Mouse (Mus musculus) forebrain, embryonic 15.5 days (tissue): Measurements from ENCODE around the gene Ppp1r16b. TPM values are rescaled to one million over a fixed set of nuclear protein-coding genes. Genes with fewer than 3 reads are reported as not detected.
A peak's percentile ranks its signal among the peaks of the same experiment; 100 is the strongest.

Experiments used
- ATAC-seq: fragments of 200-750 bp; cut with Nextera tagmentation; replicated peaks from 2 replicates; pipeline ENCODE4 v1.8.0; 2017; ENCODE audit warnings: mild to moderate bottlenecking, moderate TSS enrichment, moderate library complexity
- H3K27ac ChIP-seq: fragments of 300-500 bp; sonication (generic); replicated peaks from 2 replicates; pipeline ENCODE4 v1.5.1; 2015; ENCODE audit warnings: mild to moderate bottlenecking, inconsistent platforms
- H3K27me3 ChIP-seq: fragments of 300-500 bp; sonication (generic); 2 replicates; pipeline ENCODE4 v1.6.1; 2015; ENCODE audit warnings: inconsistent platforms
- H3K36me3 ChIP-seq: fragments of 300-500 bp; sonication (generic); 2 replicates; pipeline ENCODE4 v1.6.1; 2015; ENCODE audit warnings: mild to moderate bottlenecking, inconsistent platforms
- H3K4me1 ChIP-seq: fragments of 300-500 bp; sonication (generic); 2 replicates; pipeline ENCODE4 v1.6.1; 2015; ENCODE audit warnings: inconsistent platforms
- H3K4me2 ChIP-seq: fragments of 300-500 bp; sonication (generic); replicated peaks from 2 replicates; pipeline ENCODE4 v1.6.1; 2015; ENCODE audit warnings: mild to moderate bottlenecking, inconsistent platforms
- H3K4me3 ChIP-seq: fragments of 300-500 bp; sonication (generic); 2 replicates; pipeline ENCODE4 v1.5.1; 2015; ENCODE audit warnings: mild to moderate bottlenecking, inconsistent platforms
- H3K9ac ChIP-seq: fragments of 300-500 bp; sonication (generic); replicated peaks from 2 replicates; pipeline ENCODE4 v1.6.1; 2015; ENCODE audit warnings: mild to moderate bottlenecking, inconsistent platforms
- H3K9me3 ChIP-seq: fragments of 300-500 bp; sonication (generic); 2 replicates; pipeline ENCODE4 v1.6.1; 2016; ENCODE audit warnings: inconsistent platforms
- WGBS: fragments of 180-500 bp; shearing (Covaris S2); methylation state at CpG from one replicate; pipeline ENCODE4 v1.1.7; 2015; ENCODE audit warnings: mixed read lengths; 5-methylcytosine and 5-hydroxymethylcytosine counted together
- polyA plus RNA-seq: library from polyadenylated mRNA; unstranded; fragments of >200 nt; fragmentation: Nextera tagmentation; extraction: Ambion mirVana; gene quantifications from 2 replicates; pipeline ENCODE4 v1.2.1, GENCODE M21; 2015

Gene Ppp1r16b
- polyA plus RNA-seq, 1 experiment from 2014 or later: 24.4 TPM

- no peak overlapping the region for H3K9ac ChIP-seq
- peaks cover 41% of the 10 kb centered on the region for H3K4me1 ChIP-seq
- WGBS: 66% methylated on average over 11 of the region's 11 CpGs
- no peaks in the 10 kb centered on the region for H3K36me3 ChIP-seq
- ATAC-seq: no peak
- no peak overlapping the region for H3K4me3 ChIP-seq
- no peaks in the 10 kb centered on the region for H3K27me3 ChIP-seq
- no peak overlapping the region for H3K4me2 ChIP-seq
- peak overlapping the region; percentile 34; the same call in 1 of the 2 replicates for H3K27ac ChIP-seq
- H3K9me3 ChIP-seq: no peaks in the 10 kb centered on the region
Observed at GRCm38 (mm10) chr2:158682344-158683037, 17.3 kb downstream of the Ppp1r16b start.

GRCm38 (mm10) chr2:158683038-158683413, 17.8 kb downstream of the Ppp1r16b start:
- H3K4me1 ChIP-seq: peaks cover 46% of the 10 kb centered on the region
- no peak overlapping the region for H3K4me2 ChIP-seq
- no peak for ATAC-seq
- H3K27me3 ChIP-seq: no peaks in the 10 kb centered on the region
- no peak overlapping the region for H3K9ac ChIP-seq
- 19% methylated on average over 4 of the region's 4 CpGs for WGBS
- H3K4me3 ChIP-seq: no peak overlapping the region
- no peaks in the 10 kb centered on the region for H3K9me3 ChIP-seq
- H3K36me3 ChIP-seq: no peaks in the 10 kb centered on the region
- peak overlapping the region; percentile 34; the same call in 1 of the 2 replicates for H3K27ac ChIP-seq

DNA sequence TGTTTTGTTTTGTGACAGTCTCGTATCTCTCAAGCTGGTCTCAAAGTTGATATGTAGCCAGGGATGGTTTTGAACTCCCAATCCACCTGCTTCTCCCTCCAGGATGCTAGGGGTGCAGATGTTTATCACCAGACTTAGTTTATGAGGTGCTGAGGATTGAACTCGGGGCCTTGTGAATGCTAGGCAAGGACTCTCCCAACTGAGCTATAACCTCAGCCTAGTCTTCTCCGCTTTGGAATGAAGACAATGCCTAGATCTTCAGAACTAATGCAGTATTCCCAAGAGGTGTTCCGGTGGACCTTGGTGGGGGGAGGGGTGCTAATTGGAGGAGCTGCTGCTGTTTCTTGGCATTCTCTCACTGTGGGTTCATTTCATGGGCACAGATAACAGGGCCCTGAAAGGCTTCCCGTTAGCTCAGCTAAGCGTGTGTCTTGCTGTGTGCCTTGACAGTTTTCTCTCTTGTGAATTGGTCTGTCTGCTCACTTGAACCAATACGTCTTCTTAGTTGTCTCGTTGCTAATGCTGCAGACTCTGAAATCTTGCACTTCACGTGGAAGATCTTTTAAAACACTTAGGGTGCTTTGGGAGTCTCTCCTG, 19.1 kb downstream of the Ppp1r16b start:
- H3K27ac ChIP-seq: peak overlapping the region; percentile 75
- no peak for ATAC-seq
- WGBS: 40% methylated on average over 9 of the region's 9 CpGs
- H3K9me3 ChIP-seq: no peaks in the 10 kb centered on the region
- H3K4me2 ChIP-seq: no peak overlapping the region
- H3K27me3 ChIP-seq: no peaks in the 10 kb centered on the region
- H3K4me3 ChIP-seq: no peak overlapping the region
- no peak overlapping the region for H3K9ac ChIP-seq
- H3K36me3 ChIP-seq: no peaks in the 10 kb centered on the region
- H3K4me1 ChIP-seq: peaks cover 58% of the 10 kb centered on the region

DNA sequence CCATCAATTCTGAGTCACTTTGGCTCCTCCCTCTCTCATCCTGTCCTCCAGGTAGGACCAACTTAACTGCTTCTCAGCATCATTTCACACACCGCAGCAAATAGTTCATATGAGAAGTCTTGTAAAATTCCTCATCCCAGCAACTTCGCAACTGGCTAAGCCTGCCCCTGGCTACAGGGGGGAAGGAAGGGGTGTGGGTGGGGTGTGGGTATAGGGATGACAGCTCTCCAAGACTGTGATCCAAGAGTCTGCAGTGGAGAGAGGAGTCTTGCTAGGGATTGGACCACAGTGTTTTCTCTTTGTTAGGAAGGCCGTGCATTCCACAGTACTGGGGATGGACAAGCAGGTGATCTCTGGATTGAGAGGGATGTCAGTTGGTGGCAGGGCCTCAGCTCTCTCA, 19.7 kb downstream of the Ppp1r16b start:
- WGBS: 89% methylated on average over 3 of the region's 3 CpGs
- Histone ChIP-seq H3K27me3 (no peaks in the 10 kb centered on the region), H3K9me3 (no peaks in the 10 kb centered on the region), H3K9ac (no peak overlapping the region), H3K4me1 (peaks cover 62% of the 10 kb centered on the region), H3K36me3 (no peaks in the 10 kb centered on the region), H3K4me2 (no peak overlapping the region), H3K27ac (peak overlapping the region; percentile 75), H3K4me3 (no peak overlapping the region)
- ATAC-seq: no peak

DNA sequence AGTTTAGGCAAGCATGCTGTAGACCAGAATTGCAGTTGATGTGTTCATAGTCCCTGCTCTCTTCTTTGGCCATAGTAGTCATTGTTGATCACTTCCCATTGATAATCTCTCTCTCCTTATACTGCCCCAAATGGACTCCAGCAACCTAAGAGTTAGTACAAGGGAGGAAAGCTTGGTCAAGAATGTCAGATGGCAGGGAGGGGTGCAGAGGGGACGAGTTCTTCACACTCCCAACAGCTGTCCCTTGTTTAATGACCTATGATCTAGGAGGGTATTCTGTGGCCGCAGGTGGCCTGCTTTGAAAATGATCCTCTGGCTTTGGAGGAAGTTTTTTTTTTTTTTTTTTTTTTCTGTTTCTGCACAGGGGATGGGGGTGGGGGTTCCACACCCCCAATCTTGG, 21.2 kb downstream of the Ppp1r16b start:
- Histone ChIP-seq H3K4me2 (no peak overlapping the region), H3K27ac (no peak overlapping the region), H3K9ac (no peak overlapping the region), H3K36me3 (no peaks in the 10 kb centered on the region), H3K4me3 (no peak overlapping the region), H3K27me3 (no peaks in the 10 kb centered on the region), H3K9me3 (no peaks in the 10 kb centered on the region), H3K4me1 (peaks cover 57% of the 10 kb centered on the region)
- no peak for ATAC-seq
- 63% methylated on average over 2 of the region's 2 CpGs for WGBS

- Histone ChIP-seq H3K4me2 (peak overlapping the region; percentile 29; the same call in 1 of the 2 replicates), H3K9me3 (no peaks in the 10 kb centered on the region), H3K27me3 (no peaks in the 10 kb centered on the region), H3K36me3 (no peaks in the 10 kb centered on the region), H3K4me3 (no peak overlapping the region), H3K4me1 (peaks cover 44% of the 10 kb centered on the region), H3K9ac (no peak overlapping the region), H3K27ac (peak overlapping the region; percentile 48; the same call in 1 of the 2 replicates)
- WGBS: 38% methylated on average over 25 of the region's 25 CpGs
- 0 out of 2 replicates have a peak, but pooled peaks have one; percentile 33 for ATAC-seq
Observed at GRCm38 (mm10) chr2:158687804-158688241, 22.6 kb downstream of the Ppp1r16b start.

GRCm38 (mm10) chr2:158689060-158689459, 23.9 kb downstream of the Ppp1r16b start:
- WGBS: 89% methylated on average over 5 of the region's 5 CpGs
- no peaks in the 10 kb centered on the region for H3K36me3 ChIP-seq
- H3K9ac ChIP-seq: no peak overlapping the region
- H3K4me2 ChIP-seq: no peak overlapping the region
- no peaks in the 10 kb centered on the region for H3K9me3 ChIP-seq
- peak overlapping the region; percentile 67 for H3K27ac ChIP-seq
- peaks cover 37% of the 10 kb centered on the region for H3K4me1 ChIP-seq
- H3K4me3 ChIP-seq: no peak overlapping the region
- no peaks in the 10 kb centered on the region for H3K27me3 ChIP-seq
- no peak for ATAC-seq

DNA sequence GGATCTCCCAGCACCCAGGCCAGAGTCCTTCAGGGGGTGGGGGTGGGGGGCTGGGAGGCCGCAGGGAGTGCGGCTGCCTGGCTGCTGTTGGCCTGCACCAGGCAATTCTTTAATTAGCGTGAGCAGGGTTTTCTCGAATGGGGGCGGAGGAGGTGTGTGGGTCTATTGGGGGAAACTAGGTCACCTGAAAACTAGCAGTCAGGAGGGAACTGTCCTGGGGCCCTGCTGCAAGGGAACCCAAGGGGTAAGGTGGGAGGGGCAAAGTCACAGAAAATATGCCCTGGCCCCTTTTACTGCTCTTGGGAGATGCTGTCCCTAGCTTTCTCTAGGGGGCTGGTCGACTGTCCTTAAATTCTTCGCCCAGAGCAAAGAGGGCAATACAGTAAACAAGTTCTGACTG, 24.4 kb downstream of the Ppp1r16b start:
- no peak overlapping the region for H3K4me2 ChIP-seq
- 42% methylated on average over 7 of the region's 7 CpGs for WGBS
- H3K9me3 ChIP-seq: no peaks in the 10 kb centered on the region
- H3K27ac ChIP-seq: peak overlapping the region; percentile 67
- no peak overlapping the region for H3K9ac ChIP-seq
- ATAC-seq: no peak
- no peak overlapping the region for H3K4me3 ChIP-seq
- H3K4me1 ChIP-seq: peaks cover 31% of the 10 kb centered on the region
- H3K36me3 ChIP-seq: no peaks in the 10 kb centered on the region
- no peaks in the 10 kb centered on the region for H3K27me3 ChIP-seq

DNA sequence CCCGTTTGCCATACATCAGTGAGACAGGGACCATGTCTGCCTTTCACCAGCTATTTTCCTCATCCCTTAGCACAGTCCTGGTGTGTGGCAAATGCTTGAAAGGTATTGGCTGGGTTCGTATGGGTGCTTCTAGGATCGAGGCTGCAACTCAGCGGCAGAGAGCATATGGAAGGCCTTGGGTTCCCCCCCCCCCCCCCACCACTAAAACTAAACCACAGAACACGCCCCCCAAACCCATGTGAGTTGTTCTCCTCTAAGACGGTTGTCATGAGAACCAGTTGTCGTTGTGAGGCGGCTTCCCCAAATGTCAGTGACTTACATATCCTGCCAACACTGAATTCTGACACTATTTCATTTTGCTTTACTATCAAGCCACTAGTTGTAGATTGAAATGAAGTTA, 24.9 kb downstream of the Ppp1r16b start:
- Histone ChIP-seq H3K9me3 (no peaks in the 10 kb centered on the region), H3K27me3 (no peaks in the 10 kb centered on the region), H3K36me3 (no peaks in the 10 kb centered on the region), H3K4me3 (no peak overlapping the region), H3K4me1 (peaks cover 26% of the 10 kb centered on the region), H3K27ac (peak overlapping the region; percentile 67), H3K9ac (no peak overlapping the region), H3K4me2 (no peak overlapping the region)
- no peak for ATAC-seq
- WGBS: 56% methylated on average over 8 of the region's 8 CpGs

DNA sequence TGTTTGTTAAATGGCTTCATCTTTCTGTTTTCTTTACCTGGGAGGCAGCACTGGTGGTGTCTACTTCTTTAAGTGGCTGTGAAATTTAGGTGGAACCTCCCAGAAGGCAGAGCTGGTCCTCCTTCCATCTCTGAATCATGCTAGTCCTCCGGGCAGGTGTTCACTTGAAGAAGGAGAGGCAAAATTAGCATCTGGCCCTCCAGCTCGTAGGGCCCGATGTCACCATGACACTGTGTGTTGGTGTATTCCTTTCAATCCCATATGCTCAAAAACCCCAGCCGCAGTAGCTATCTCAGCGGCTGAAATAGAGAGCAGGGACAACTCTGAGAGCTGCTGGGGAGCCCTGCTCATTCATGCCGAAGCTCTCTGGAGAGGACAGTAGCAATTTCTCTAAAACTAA, 27.0 kb downstream of the Ppp1r16b start:
- no peak overlapping the region for H3K9ac ChIP-seq
- WGBS: 78% methylated on average over 6 of the region's 6 CpGs
- no peak overlapping the region for H3K4me3 ChIP-seq
- no peak overlapping the region for H3K27ac ChIP-seq
- no peaks in the 10 kb centered on the region for H3K36me3 ChIP-seq
- H3K4me1 ChIP-seq: peaks cover 25% of the 10 kb centered on the region
- H3K9me3 ChIP-seq: no peaks in the 10 kb centered on the region
- no peak overlapping the region for H3K4me2 ChIP-seq
- ATAC-seq: no peak
- no peaks in the 10 kb centered on the region for H3K27me3 ChIP-seq

GRCm38 (mm10) chr2:158695811-158696210, 30.6 kb downstream of the Ppp1r16b start:
- Histone ChIP-seq H3K9me3 (no peaks in the 10 kb centered on the region), H3K4me2 (no peak overlapping the region), H3K4me3 (no peak overlapping the region), H3K9ac (no peak overlapping the region), H3K36me3 (no peaks in the 10 kb centered on the region), H3K27me3 (no peaks in the 10 kb centered on the region), H3K27ac (no peak overlapping the region), H3K4me1 (no peaks in the 10 kb centered on the region)
- no peak for ATAC-seq
- WGBS: 84% methylated on average over 27 of the region's 27 CpGs

GRCm38 (mm10) chr2:158696451-158696850, 31.3 kb downstream of the Ppp1r16b start:
- no peak for ATAC-seq
- no peaks in the 10 kb centered on the region for H3K9me3 ChIP-seq
- H3K27ac ChIP-seq: no peak overlapping the region
- no peak overlapping the region for H3K4me2 ChIP-seq
- H3K9ac ChIP-seq: no peak overlapping the region
- 83% methylated on average over 6 of the region's 6 CpGs for whole genome bisulfite sequencing
- H3K36me3 ChIP-seq: no peaks in the 10 kb centered on the region
- H3K27me3 ChIP-seq: no peaks in the 10 kb centered on the region
- H3K4me1 ChIP-seq: no peaks in the 10 kb centered on the region
- no peak overlapping the region for H3K4me3 ChIP-seq
